Mouse (Mus musculus) heart, postnatal 36 days (tissue): Measurements from ENCODE around the gene Pin1rt1. TPM values are rescaled to one million over a fixed set of nuclear protein-coding genes. Genes with fewer than 3 reads are reported as not detected.

Experiments used
- total RNA-seq, 2 experiments: library from RNA; stranded (reverse); gene quantifications; 2 replicates each; pipeline ENCODE4 v1.2.3; 2021

Gene Pin1rt1
- total RNA-seq, 2 experiments from 2014 or later = not detected

Other genes with a start within 250 kb of the Pin1rt1 start
- gene Hipk3, start 221.9 kb downstream of the Pin1rt1 start, total RNA-seq = 100 to 1,000 TPM; 209 to 219 TPM
- 10 to 100 TPM in 1 of 2 experiments, 1 to 10 TPM in 1; 10.0 to 10.7 TPM for gene Cstf3, start 125.9 kb downstream of the Pin1rt1 start, total RNA-seq
- gene Tcp11l1, start 4.2 kb downstream of the Pin1rt1 start, total RNA-seq = 1 to 10 TPM; 7.1 to 7.2 TPM
- 1 to 10 TPM in 1 of 2 experiments, under 1 TPM in 1; 0.95 to 1.9 TPM for gene Depdc7, start 26.5 kb upstream of the Pin1rt1 start, total RNA-seq
- gene Qser1, start 100.4 kb upstream of the Pin1rt1 start, total RNA-seq = 10 to 100 TPM; 29.2 to 29.8 TPM
- gene Prrg4, start 133.5 kb upstream of the Pin1rt1 start, total RNA-seq = 1 to 10 TPM in 1 of 2 experiments, under 1 TPM in 1; 0.70 to 1.7 TPM
- 1 to 10 TPM; 3.1 to 4.8 TPM for gene Ccdc73, start 151.4 kb upstream of the Pin1rt1 start, total RNA-seq